Mouse (Mus musculus): Measurements from ENCODE around the gene Mical2.

Mical2 gene

GRCm38 (mm10) chr7:112309289-112310016 lies 83.8 kb downstream of the Mical2 start:
- no peak for ATAC-seq (ENCODE audit: insufficient number of reproducible peaks, low FRiP score, low TSS enrichment)

GRCm38 (mm10) chr7:112310017-112310360 lies 84.3 kb downstream of the Mical2 start:
- ATAC-seq (ENCODE audit: insufficient number of reproducible peaks, low FRiP score, low TSS enrichment): no peak

GRCm38 (mm10) chr7:112313211-112313610 lies 87.6 kb downstream of the Mical2 start:
- no peak for ATAC-seq (ENCODE audit: insufficient number of reproducible peaks, low FRiP score, low TSS enrichment)

- no peak for ATAC-seq (ENCODE audit: insufficient number of reproducible peaks, low FRiP score, low TSS enrichment)
Measured at GRCm38 (mm10) chr7:112313670-112314069, 88.0 kb downstream of the Mical2 start.

GRCm38 (mm10) chr7:112316239-112316638 lies 90.6 kb downstream of the Mical2 start:
- ATAC-seq (ENCODE audit: insufficient number of reproducible peaks, low FRiP score, low TSS enrichment): 0 out of 2 replicates have a peak, but pooled peaks have one; percentile 28

- no peak for ATAC-seq (ENCODE audit: insufficient number of reproducible peaks, low FRiP score, low TSS enrichment)
Measured at GRCm38 (mm10) chr7:112317491-112317890, 91.8 kb downstream of the Mical2 start.

- ATAC-seq (ENCODE audit: insufficient number of reproducible peaks, low FRiP score, low TSS enrichment): no peak
Measured at GRCm38 (mm10) chr7:112318306-112318705, 92.7 kb downstream of the Mical2 start.

- peak; percentile 27; the same call in 1 of the 2 replicates for ATAC-seq (ENCODE audit: insufficient number of reproducible peaks, low FRiP score, low TSS enrichment)
Measured at GRCm38 (mm10) chr7:112319419-112319818, 93.8 kb downstream of the Mical2 start.

GRCm38 (mm10) chr7:112320052-112320730 lies 94.5 kb downstream of the Mical2 start:
- no peak; the same call in 1 of the 2 replicates for ATAC-seq (ENCODE audit: insufficient number of reproducible peaks, low FRiP score, low TSS enrichment)

GRCm38 (mm10) chr7:112321798-112322794 lies 96.4 kb downstream of the Mical2 start:
- no peak for ATAC-seq (ENCODE audit: insufficient number of reproducible peaks, low FRiP score, low TSS enrichment)

- ATAC-seq (ENCODE audit: insufficient number of reproducible peaks, low FRiP score, low TSS enrichment): no peak
Measured at GRCm38 (mm10) chr7:112324577-112324976, 98.9 kb downstream of the Mical2 start.

GRCm38 (mm10) chr7:112326852-112327251 lies 101.2 kb downstream of the Mical2 start:
- no peak for ATAC-seq (ENCODE audit: insufficient number of reproducible peaks, low FRiP score, low TSS enrichment)

- no peak for ATAC-seq (ENCODE audit: insufficient number of reproducible peaks, low FRiP score, low TSS enrichment)
Measured at GRCm38 (mm10) chr7:112328969-112329368, 103.3 kb downstream of the Mical2 start.

- ATAC-seq (ENCODE audit: insufficient number of reproducible peaks, low FRiP score, low TSS enrichment): no peak
Measured at GRCm38 (mm10) chr7:112329496-112329895, 103.8 kb downstream of the Mical2 start.

- no peak for ATAC-seq (ENCODE audit: insufficient number of reproducible peaks, low FRiP score, low TSS enrichment)
Measured at GRCm38 (mm10) chr7:112330935-112331334, 105.3 kb downstream of the Mical2 start.

- ATAC-seq (ENCODE audit: insufficient number of reproducible peaks, low FRiP score, low TSS enrichment): no peak
Measured at GRCm38 (mm10) chr7:112331804-112332203, 106.1 kb downstream of the Mical2 start.

GRCm38 (mm10) chr7:112332426-112332825 lies 106.8 kb downstream of the Mical2 start:
- ATAC-seq (ENCODE audit: insufficient number of reproducible peaks, low FRiP score, low TSS enrichment): no peak

GRCm38 (mm10) chr7:112333404-112333803 lies 107.7 kb downstream of the Mical2 start:
- ATAC-seq (ENCODE audit: insufficient number of reproducible peaks, low FRiP score, low TSS enrichment): no peak

GRCm38 (mm10) chr7:112336213-112336631 lies 110.6 kb downstream of the Mical2 start:
- no peak for ATAC-seq (ENCODE audit: insufficient number of reproducible peaks, low FRiP score, low TSS enrichment)

GRCm38 (mm10) chr7:112336769-112337168 lies 111.1 kb downstream of the Mical2 start:
- no peak for ATAC-seq (ENCODE audit: insufficient number of reproducible peaks, low FRiP score, low TSS enrichment)

GRCm38 (mm10) chr7:112337736-112338135 lies 112.1 kb downstream of the Mical2 start:
- no peak for ATAC-seq (ENCODE audit: insufficient number of reproducible peaks, low FRiP score, low TSS enrichment)
